In genomic region chr2:122163430-122164195, GRCm38 (mm10) we compare ENCODE assay signal across 14 mouse cellular contexts. TPM values are rescaled to one million over a fixed set of nuclear protein-coding genes. Genes with fewer than 3 reads are reported as not detected.
DNase-seq lines count a peak whose midpoint lies in the region; ATAC-seq and TF ChIP-seq lines count a peak whose summit lies in the region.
"Had no signal": no experiment of that assay in that cellular context is flagged by ENCODE, and none has a peak within 500 bp of the region (broad histone marks: within the 10 kb centered on the region; RNA-seq: fewer than 3 reads in every experiment).

No protein-coding gene starts in this region.

- no peaks in the 10 kb centered on the region for H3K4me1 ChIP-seq in kidney, postnatal 0 days (replicated peaks; ENCODE audit: insufficient read depth, low read length)
- peaks cover 25% of the 10 kb centered on the region for H3K4me1 ChIP-seq in E14TG2a.4 (replicated peaks; ENCODE audit: low read depth, low read length)

- peak; percentile 32 for DNase-seq in kidney, postnatal 0 days (ENCODE audit: low spot score)
- no peak for DNase-seq in kidney, postnatal 25 days
- peak; percentile 52 for DNase-seq in 416B (ENCODE audit: low read depth)
- DNase-seq in left cerebral cortex, postnatal 36 days (ENCODE audit: low spot score in 2 of 2), result peak; percentile 27 to 38
- DNase-seq in gastrocnemius, postnatal 10 days, result no peak
- DNase-seq in cerebellum, postnatal 36 days, result no peak
- DNase-seq in cerebellum, postnatal 25 days, result no peak
- DNase-seq: kidney, postnatal 4 days; midbrain, embryonic 14.5 days had no signal

- no peak for ATAC-seq in kidney, postnatal 0 days (replicated peaks; ENCODE audit: low FRiP score, low read depth)

- intact Hi-C loops in left cerebral cortex, postnatal 36 days (cut with DNase I), result loop anchor here (5.0 kb wide), 1 partner anchor 46 kb away; the partner anchor contains the start of gene Spg11

- no peaks in the 10 kb centered on the region for H3K27me3 ChIP-seq in kidney, postnatal 0 days (ENCODE audit: insufficient read depth, low read length)
- H3K27me3 ChIP-seq in E14TG2a.4 (ENCODE audit: insufficient read depth, low read length), result 0 out of 2 replicates have a peak, but pooled peaks cover 9% of the 10 kb centered on the region

- H3K9me3 ChIP-seq in kidney, postnatal 0 days (replicated peaks; ENCODE audit: low read length), result no peaks in the 10 kb centered on the region
- H3K9me3 ChIP-seq in E14TG2a.4 (ENCODE audit: low read length), result no peaks in the 10 kb centered on the region

- TF ChIP-seq CTCF in kidney, postnatal 0 days (IDR thresholded peaks at IDR 0.05; ENCODE audit: low read depth), result no peak
- no peak for TF ChIP-seq CTCF in E14TG2a.4 (conservative IDR thresholded peaks at IDR 0.05; ENCODE audit: low read length)

- H3K9ac ChIP-seq in kidney, postnatal 0 days (ENCODE audit: low read depth, low read length), result no peak overlapping the region

- no peak overlapping the region for H3K4me3 ChIP-seq in kidney, postnatal 0 days (replicated peaks; ENCODE audit: low read depth, low read length)
- H3K4me3 ChIP-seq in E14TG2a.4 (replicated peaks; ENCODE audit: low read length), result 0 out of 2 replicates have a peak overlapping the region, but pooled peaks have one; percentile 7

- no peaks in the 10 kb centered on the region for H3K36me3 ChIP-seq in kidney, postnatal 0 days (ENCODE audit: insufficient read depth, low read length)
- no peaks in the 10 kb centered on the region for H3K36me3 ChIP-seq in E14TG2a.4 (ENCODE audit: insufficient read depth, low read length)

- 54% methylated on average over 13 of the region's 13 CpGs for WGBS in kidney, postnatal 0 days

- no peak overlapping the region for H3K27ac ChIP-seq in kidney, postnatal 0 days

- H3K4me2 ChIP-seq in kidney, postnatal 0 days (ENCODE audit: low read length), result no peak overlapping the region
- H3K4me2 ChIP-seq: liver, embryonic 11.5 days had no signal

RNA-seq across cellular contexts. Expression of gene Trim69, which starts 3.1 kb away (rescaled TPM):
- not detected in 2 replicates for polyA plus RNA-seq in kidney, postnatal 0 days (2015; fragmentation: Nextera tagmentation; extraction: Ambion mirVana)
- not detected for total RNA-seq in left cerebral cortex, postnatal 36 days (2021)
- total RNA-seq in gastrocnemius, postnatal 10 days (2021), result not detected
- total RNA-seq: gastrocnemius, adult 18-20 months had no signal
- polyA plus RNA-seq: brain, embryonic 14.5 days; hindbrain, embryonic 11.5 days; liver, embryonic 11.5 days; midbrain, embryonic 14.5 days had no signal

RNA-seq across cellular contexts. Expression of gene B2m, which starts 16.1 kb away (rescaled TPM):
- 437 and 500 TPM in 2 replicates for polyA plus RNA-seq in kidney, postnatal 0 days (2015; fragmentation: Nextera tagmentation; extraction: Ambion mirVana)
- total RNA-seq in left cerebral cortex, postnatal 36 days (2021), result 100 to 1,000 TPM; 108 to 111 TPM
- total RNA-seq in gastrocnemius, postnatal 10 days (2021), result 100 to 1,000 TPM; 109 to 137 TPM

RNA-seq across cellular contexts. Expression of gene Patl2, which starts 22.4 kb away (rescaled TPM):
- polyA plus RNA-seq in kidney, postnatal 0 days (2015; fragmentation: Nextera tagmentation; extraction: Ambion mirVana), result 0.04 and 0.06 TPM in 2 replicates
- not detected for total RNA-seq in left cerebral cortex, postnatal 36 days (2021)
- total RNA-seq in gastrocnemius, postnatal 10 days (2021), result not detected
- total RNA-seq: gastrocnemius, adult 18-20 months had no signal
- polyA plus RNA-seq: brain, embryonic 14.5 days; midbrain, embryonic 14.5 days had no signal

RNA-seq across cellular contexts. Expression of gene Terb2, which starts 22.5 kb away (rescaled TPM):
- not detected in 2 replicates for polyA plus RNA-seq in kidney, postnatal 0 days (2015; fragmentation: Nextera tagmentation; extraction: Ambion mirVana)
- total RNA-seq in left cerebral cortex, postnatal 36 days (2021), result not detected
- total RNA-seq in gastrocnemius, postnatal 10 days (2021), result not detected
- total RNA-seq: gastrocnemius, adult 18-20 months had no signal
- polyA plus RNA-seq: brain, embryonic 14.5 days; hindbrain, embryonic 11.5 days; liver, embryonic 11.5 days; midbrain, embryonic 14.5 days had no signal

RNA-seq across cellular contexts. Expression of gene Spg11, which starts 45.4 kb away (rescaled TPM):
- polyA plus RNA-seq in kidney, postnatal 0 days (2015; fragmentation: Nextera tagmentation; extraction: Ambion mirVana), result 6.0 TPM in 2 replicates
- total RNA-seq in left cerebral cortex, postnatal 36 days (2021), result 10 to 100 TPM; 14.4 to 16.4 TPM
- 1 to 10 TPM; 7.6 to 8.9 TPM for total RNA-seq in gastrocnemius, postnatal 10 days (2021)

Comparison
In these comparisons a context has a peak if more than half of its experiments do, and no peak if none do; other contexts are left out.
1. DNase-seq: peak in kidney, postnatal 0 days (single experiment), 416B (single experiment) and left cerebral cortex, postnatal 36 days (2 of 2); none in kidney, postnatal 25 days (0 of 2), gastrocnemius, postnatal 10 days (single experiment), cerebellum, postnatal 36 days (0 of 2) and cerebellum, postnatal 25 days (0 of 2).